Mouse (Mus musculus): ENCODE measurements around the gene Gm28047. TPM values are rescaled to one million over a fixed set of nuclear protein-coding genes. Genes with fewer than 3 reads are reported as not detected.

Gene Gm28047
- polyA plus RNA-seq, 1 experiment from 2014 or later: not detected

DNA sequence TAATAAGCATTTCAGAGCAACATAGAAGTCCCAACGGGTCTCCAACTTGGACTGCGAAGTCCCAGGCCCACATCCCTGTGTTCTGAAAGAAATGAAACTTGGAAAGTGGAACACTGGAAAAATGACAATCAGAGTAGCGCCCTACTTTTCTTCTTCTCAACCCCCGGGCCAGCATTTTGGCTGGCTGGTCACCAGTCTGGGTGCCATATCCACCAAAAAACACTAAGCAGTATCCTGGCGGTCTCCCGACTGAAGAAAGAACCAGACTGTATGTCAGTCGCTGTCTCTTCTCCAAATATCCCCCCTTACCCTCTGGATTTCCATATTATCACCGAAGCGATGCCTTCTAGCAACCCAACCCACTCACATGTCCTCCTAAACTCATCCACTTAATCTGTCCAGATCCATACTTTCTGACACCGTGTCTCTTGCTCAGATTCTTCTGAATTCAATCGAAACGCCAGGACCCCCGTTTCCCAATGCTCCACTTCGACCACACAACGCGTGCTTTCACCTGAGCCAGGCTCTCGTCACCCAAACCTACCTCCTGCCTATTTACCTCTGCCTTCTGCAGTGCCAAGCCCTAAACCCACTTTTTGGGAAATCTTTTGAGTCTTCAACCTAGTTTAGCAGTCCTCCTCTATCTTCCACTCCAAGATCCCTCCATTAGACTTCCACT, 437 bp downstream of the Gm28047 start:
- ATAC-seq (ENCODE audit: low read depth): no peak
- 2% methylated on average over 17 of the region's 17 CpGs for WGBS
- Histone ChIP-seq H3K27me3 (ENCODE audit: control insufficient read depth, insufficient read depth, low read depth, low read length) (no peaks in the 10 kb centered on the region), H3K9me3 (ENCODE audit: control insufficient read depth, low read length) (no peaks in the 10 kb centered on the region), H3K27ac (ENCODE audit: low read length) (peak overlapping the region; percentile 81), H3K4me2 (ENCODE audit: low read depth, low read length) (peak overlapping the region; percentile 86), H3K36me3 (ENCODE audit: control insufficient read depth, insufficient read depth, low read length) (no peaks in the 10 kb centered on the region; the same call in 1 of the 2 replicates), H3K9ac (ENCODE audit: low read length) (peak overlapping the region; percentile 75), H3K4me1 (replicated peaks; ENCODE audit: control insufficient read depth, insufficient read depth, low read length) (peaks cover 22% of the 10 kb centered on the region), H3K4me3 (ENCODE audit: low read length) (peak overlapping the region; percentile 75)

DNA sequence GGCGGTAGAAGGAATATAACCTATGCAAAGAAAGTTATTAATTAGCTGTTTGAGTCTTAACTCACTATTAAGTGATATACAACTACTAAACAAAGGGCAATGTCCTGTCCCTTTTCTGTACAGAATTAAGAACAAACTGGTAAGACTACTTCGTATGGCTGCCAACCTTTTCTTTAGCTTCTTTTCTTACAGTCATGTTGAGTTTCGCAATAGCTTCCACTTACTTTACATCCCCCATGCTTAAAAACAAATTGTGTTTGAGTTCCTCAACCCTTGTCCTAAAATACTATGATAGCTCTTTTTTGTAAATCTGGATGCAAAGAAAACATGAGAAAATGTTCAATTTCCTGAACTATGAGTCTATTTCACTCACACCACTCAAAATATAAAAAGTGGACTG, 1.7 kb downstream of the Gm28047 start:
- Histone ChIP-seq H3K36me3 (ENCODE audit: control insufficient read depth, insufficient read depth, low read length) (no peaks in the 10 kb centered on the region; the same call in 1 of the 2 replicates), H3K9me3 (ENCODE audit: control insufficient read depth, low read length) (no peaks in the 10 kb centered on the region), H3K9ac (ENCODE audit: low read length) (0 out of 2 replicates have a peak overlapping the region, but pooled peaks have one; percentile 37), H3K27ac (ENCODE audit: low read length) (peak overlapping the region; percentile 15; the same call in 1 of the 2 replicates), H3K27me3 (ENCODE audit: control insufficient read depth, insufficient read depth, low read depth, low read length) (no peaks in the 10 kb centered on the region), H3K4me1 (replicated peaks; ENCODE audit: control insufficient read depth, insufficient read depth, low read length) (peaks cover 22% of the 10 kb centered on the region), H3K4me2 (ENCODE audit: low read depth, low read length) (peak overlapping the region; percentile 61), H3K4me3 (ENCODE audit: low read length) (peak overlapping the region; percentile 32)
- no peak for ATAC-seq (ENCODE audit: low read depth)
- 53% methylated on average over 3 of the region's 3 CpGs for WGBS

DNA sequence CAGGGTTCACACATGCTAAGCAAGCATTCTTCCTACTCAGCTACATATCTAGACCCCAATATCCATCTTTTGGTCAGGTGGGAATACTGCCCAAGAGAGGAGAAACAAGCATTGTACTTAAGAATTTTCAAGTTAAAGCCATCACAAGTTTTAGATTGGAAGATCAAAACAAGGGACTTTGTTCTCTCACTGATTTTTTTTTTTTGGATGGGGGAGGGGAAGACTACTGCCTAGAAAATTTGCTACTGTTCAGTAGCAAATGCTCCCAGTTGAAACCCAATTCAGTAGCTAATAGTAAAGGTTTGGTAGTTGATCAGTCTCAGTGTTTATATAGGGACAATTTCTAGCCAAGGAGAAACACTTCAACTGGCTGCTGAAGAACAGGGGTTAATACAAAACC, 2.3 kb downstream of the Gm28047 start:
- H3K9ac ChIP-seq (ENCODE audit: low read length): no peak overlapping the region
- H3K4me3 ChIP-seq (ENCODE audit: low read length): no peak overlapping the region; the same call in 1 of the 2 replicates
- H3K4me2 ChIP-seq (ENCODE audit: low read depth, low read length): peak overlapping the region; percentile 61
- peaks cover 22% of the 10 kb centered on the region for H3K4me1 ChIP-seq (replicated peaks; ENCODE audit: control insufficient read depth, insufficient read depth, low read length)
- H3K9me3 ChIP-seq (ENCODE audit: control insufficient read depth, low read length): no peaks in the 10 kb centered on the region
- H3K27me3 ChIP-seq (ENCODE audit: control insufficient read depth, insufficient read depth, low read depth, low read length): no peaks in the 10 kb centered on the region
- no peaks in the 10 kb centered on the region; the same call in 1 of the 2 replicates for H3K36me3 ChIP-seq (ENCODE audit: control insufficient read depth, insufficient read depth, low read length)
- ATAC-seq (ENCODE audit: low read depth): no peak
- H3K27ac ChIP-seq (ENCODE audit: low read length): peak overlapping the region; percentile 27; the same call in 1 of the 2 replicates

DNA sequence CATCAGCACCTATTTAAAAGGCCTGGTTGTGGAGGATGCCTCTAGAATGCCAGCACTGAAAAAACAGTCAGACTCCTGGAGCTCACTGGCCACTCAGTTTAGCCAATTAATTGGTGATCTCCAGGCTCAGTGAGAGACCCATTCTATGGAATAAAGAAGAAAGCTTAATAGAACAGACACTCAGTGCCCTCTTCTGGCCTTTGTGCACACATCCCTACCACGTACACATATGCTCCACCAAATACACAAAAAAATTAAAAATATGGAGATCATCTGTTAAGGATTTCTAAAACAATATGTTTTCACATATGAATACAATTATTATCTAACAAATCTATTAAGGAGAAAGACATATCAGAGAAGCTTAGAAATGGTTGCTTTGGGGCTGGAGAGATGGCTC, 4.1 kb downstream of the Gm28047 start:
- no peak for ATAC-seq (ENCODE audit: low read depth)
- no peak overlapping the region for H3K9ac ChIP-seq (ENCODE audit: low read length)
- 88% methylated on average over 1 of the region's 1 CpGs for WGBS

DNA sequence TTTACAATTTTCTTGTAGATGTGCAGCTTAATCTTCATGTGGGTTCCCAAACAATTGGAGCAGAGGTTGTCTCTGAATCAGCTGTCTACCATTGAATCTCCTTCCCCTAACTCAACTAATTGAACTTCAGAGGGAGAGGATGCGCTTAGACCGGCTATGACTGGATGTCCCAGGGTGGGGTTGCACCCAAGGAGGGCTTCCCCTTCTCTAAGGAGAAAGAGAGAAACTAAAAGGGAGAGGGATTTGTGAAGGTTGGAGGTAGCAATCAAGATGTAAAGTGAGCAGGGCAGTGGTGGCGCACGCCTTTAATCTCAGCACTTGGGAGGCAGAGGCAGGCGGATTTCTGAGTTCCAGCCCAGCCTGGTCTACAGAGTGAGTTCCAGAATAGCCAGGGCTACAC, 5.4 kb downstream of the Gm28047 start:
- no peak for ATAC-seq (ENCODE audit: low read depth)
- H3K4me2 ChIP-seq (ENCODE audit: low read depth, low read length): no peak overlapping the region
- no peaks in the 10 kb centered on the region for H3K9me3 ChIP-seq (ENCODE audit: control insufficient read depth, low read length)
- no peak overlapping the region for H3K9ac ChIP-seq (ENCODE audit: low read length)
- H3K4me3 ChIP-seq (ENCODE audit: low read length): no peak overlapping the region
- no peaks in the 10 kb centered on the region; the same call in 1 of the 2 replicates for H3K36me3 ChIP-seq (ENCODE audit: control insufficient read depth, insufficient read depth, low read length)
- H3K27me3 ChIP-seq (ENCODE audit: control insufficient read depth, insufficient read depth, low read depth, low read length): no peaks in the 10 kb centered on the region
- H3K27ac ChIP-seq (ENCODE audit: low read length): no peak overlapping the region
- WGBS: 97% methylated on average over 5 of the region's 5 CpGs
- peaks cover 17% of the 10 kb centered on the region for H3K4me1 ChIP-seq (replicated peaks; ENCODE audit: control insufficient read depth, insufficient read depth, low read length)

More for the DNA sequence above, 4.1 kb downstream of the Gm28047 start:
- Histone ChIP-seq H3K27me3 (ENCODE audit: control insufficient read depth, insufficient read depth, low read depth, low read length) (no peaks in the 10 kb centered on the region), H3K9me3 (ENCODE audit: control insufficient read depth, low read length) (no peaks in the 10 kb centered on the region), H3K4me3 (ENCODE audit: low read length) (no peak overlapping the region), H3K4me2 (ENCODE audit: low read depth, low read length) (no peak overlapping the region), H3K36me3 (ENCODE audit: control insufficient read depth, insufficient read depth, low read length) (no peaks in the 10 kb centered on the region; the same call in 1 of the 2 replicates), H3K27ac (ENCODE audit: low read length) (no peak overlapping the region), H3K4me1 (replicated peaks; ENCODE audit: control insufficient read depth, insufficient read depth, low read length) (peaks cover 18% of the 10 kb centered on the region)

DNA sequence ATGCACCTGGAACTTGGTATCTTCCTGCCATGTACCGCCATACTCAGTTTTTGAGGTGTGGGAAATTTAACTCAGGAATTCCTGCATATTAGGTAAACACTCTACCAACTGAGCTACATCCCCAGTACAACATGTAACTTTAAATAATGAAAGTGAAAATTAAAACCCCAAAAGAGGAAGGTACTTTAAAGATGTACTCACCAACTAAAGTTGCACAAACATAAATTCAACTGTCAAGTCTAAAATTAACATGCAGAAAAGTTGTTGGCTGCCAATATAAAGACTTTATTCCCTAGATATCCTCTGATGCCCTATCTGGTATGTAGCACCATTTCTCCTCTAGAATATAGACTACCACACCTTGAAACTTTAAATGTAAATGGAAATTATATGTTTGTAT, 7.2 kb downstream of the Gm28047 start:
- Histone ChIP-seq H3K4me1 (replicated peaks; ENCODE audit: control insufficient read depth, insufficient read depth, low read length) (peaks cover 8% of the 10 kb centered on the region), H3K4me2 (ENCODE audit: low read depth, low read length) (no peak overlapping the region), H3K36me3 (ENCODE audit: control insufficient read depth, insufficient read depth, low read length) (peaks cover 3% of the 10 kb centered on the region; the same call in 1 of the 2 replicates), H3K9ac (ENCODE audit: low read length) (no peak overlapping the region), H3K27me3 (ENCODE audit: control insufficient read depth, insufficient read depth, low read depth, low read length) (no peaks in the 10 kb centered on the region), H3K27ac (ENCODE audit: low read length) (no peak overlapping the region), H3K9me3 (ENCODE audit: control insufficient read depth, low read length) (no peaks in the 10 kb centered on the region), H3K4me3 (ENCODE audit: low read length) (no peak overlapping the region)
- 86% methylated on average over 1 of the region's 1 CpGs for WGBS
- ATAC-seq (ENCODE audit: low read depth): no peak

DNA sequence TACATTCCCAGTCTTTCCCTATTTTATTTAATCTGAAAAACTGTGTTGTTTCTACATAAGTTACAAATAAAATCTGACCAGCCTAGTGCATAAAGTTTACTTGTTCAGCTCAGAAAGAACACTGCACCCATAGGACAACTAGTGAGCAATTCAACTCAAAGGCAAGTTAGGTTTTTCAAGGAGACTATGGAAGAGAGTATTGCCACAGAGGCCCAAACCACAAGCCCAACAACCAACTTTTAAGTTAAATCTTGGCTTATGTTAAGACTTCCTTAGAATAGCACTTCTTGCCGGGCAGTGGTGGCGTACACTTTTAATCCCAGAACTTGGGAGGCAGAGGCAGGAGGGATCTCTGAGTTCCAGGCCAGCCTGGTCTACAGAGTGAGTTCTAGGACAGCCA, 8.7 kb downstream of the Gm28047 start:
- no peak for ATAC-seq (ENCODE audit: low read depth)
- H3K4me2 ChIP-seq (ENCODE audit: low read depth, low read length): no peak overlapping the region
- no peaks in the 10 kb centered on the region for H3K4me1 ChIP-seq (replicated peaks; ENCODE audit: control insufficient read depth, insufficient read depth, low read length)
- no peaks in the 10 kb centered on the region for H3K9me3 ChIP-seq (ENCODE audit: control insufficient read depth, low read length)
- peaks cover 3% of the 10 kb centered on the region; the same call in 1 of the 2 replicates for H3K36me3 ChIP-seq (ENCODE audit: control insufficient read depth, insufficient read depth, low read length)
- H3K9ac ChIP-seq (ENCODE audit: low read length): no peak overlapping the region
- no peaks in the 10 kb centered on the region for H3K27me3 ChIP-seq (ENCODE audit: control insufficient read depth, insufficient read depth, low read depth, low read length)
- H3K27ac ChIP-seq (ENCODE audit: low read length): no peak overlapping the region
- WGBS: 89% methylated on average over 2 of the region's 2 CpGs
- H3K4me3 ChIP-seq (ENCODE audit: low read length): no peak overlapping the region

DNA sequence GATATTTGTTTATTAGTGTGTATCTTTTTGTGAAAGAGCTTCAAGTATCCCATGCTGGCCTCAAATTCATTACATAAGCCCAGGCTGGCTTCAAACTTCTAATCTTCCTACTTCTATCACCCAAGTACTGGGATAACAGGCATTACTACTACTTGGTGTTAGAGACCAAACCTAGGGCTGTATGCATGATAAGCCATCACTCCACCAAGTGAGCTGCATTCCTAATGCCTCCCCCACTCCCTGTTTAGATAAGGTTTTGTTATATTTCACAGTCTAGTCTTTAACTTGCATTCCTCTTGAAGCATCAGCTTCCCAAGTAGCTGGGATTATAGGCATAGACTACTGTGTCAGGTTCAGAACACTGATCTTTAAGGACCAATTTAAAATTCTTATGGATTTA, 10.6 kb downstream of the Gm28047 start:
- Histone ChIP-seq H3K9ac (ENCODE audit: low read length) (no peak overlapping the region), H3K36me3 (ENCODE audit: control insufficient read depth, insufficient read depth, low read length) (peaks cover 3% of the 10 kb centered on the region; the same call in 1 of the 2 replicates), H3K4me1 (replicated peaks; ENCODE audit: control insufficient read depth, insufficient read depth, low read length) (peaks cover 2% of the 10 kb centered on the region; the same call in 1 of the 2 replicates), H3K9me3 (ENCODE audit: control insufficient read depth, low read length) (no peaks in the 10 kb centered on the region), H3K27me3 (ENCODE audit: control insufficient read depth, insufficient read depth, low read depth, low read length) (no peaks in the 10 kb centered on the region), H3K4me3 (ENCODE audit: low read length) (no peak overlapping the region), H3K27ac (ENCODE audit: low read length) (no peak overlapping the region), H3K4me2 (ENCODE audit: low read depth, low read length) (no peak overlapping the region)
- ATAC-seq (ENCODE audit: low read depth): no peak

DNA sequence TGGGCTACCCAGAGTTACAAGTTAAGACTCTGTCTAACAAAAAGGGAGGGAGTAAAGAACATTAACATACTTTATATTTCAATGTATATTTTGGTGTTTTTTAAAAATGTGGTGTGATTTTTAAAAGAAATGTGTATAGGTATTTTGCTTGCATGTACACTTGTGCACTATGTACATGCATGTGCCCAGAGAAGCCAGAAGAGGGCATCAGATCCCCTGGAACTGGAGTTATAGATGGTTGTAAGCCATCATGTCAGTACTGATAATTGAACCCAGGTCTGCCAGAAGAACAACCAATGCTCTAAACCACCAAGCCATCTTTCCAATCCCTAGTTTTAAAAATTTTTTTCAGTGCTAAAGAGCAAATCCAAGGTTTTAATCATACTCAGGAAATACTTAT, 11.9 kb downstream of the Gm28047 start:
- Histone ChIP-seq H3K36me3 (ENCODE audit: control insufficient read depth, insufficient read depth, low read length) (peaks cover 3% of the 10 kb centered on the region; the same call in 1 of the 2 replicates), H3K4me2 (ENCODE audit: low read depth, low read length) (no peak overlapping the region), H3K27ac (ENCODE audit: low read length) (no peak overlapping the region), H3K9ac (ENCODE audit: low read length) (no peak overlapping the region), H3K4me3 (ENCODE audit: low read length) (no peak overlapping the region), H3K27me3 (ENCODE audit: control insufficient read depth, insufficient read depth, low read depth, low read length) (no peaks in the 10 kb centered on the region), H3K4me1 (replicated peaks; ENCODE audit: control insufficient read depth, insufficient read depth, low read length) (peaks cover 2% of the 10 kb centered on the region; the same call in 1 of the 2 replicates), H3K9me3 (ENCODE audit: control insufficient read depth, low read length) (no peaks in the 10 kb centered on the region)
- ATAC-seq (ENCODE audit: low read depth): no peak
